Mouse (Mus musculus): ENCODE results near the gene Pttg1ip. TPM values are rescaled to one million over a fixed set of nuclear protein-coding genes. Genes with fewer than 3 reads are reported as not detected.

The Pttg1ip gene
- polyA plus RNA-seq, 1 experiment from 2014 or later: 104 TPM

- no peak for ATAC-seq (ENCODE audit: insufficient number of reproducible peaks, low FRiP score)
- Histone ChIP-seq H3K36me3 (peaks cover 66% of the 10 kb centered on the region), H3K9me3 (replicated peaks) (no peaks in the 10 kb centered on the region), H3K4me1 (replicated peaks) (peaks cover 33% of the 10 kb centered on the region), H3K4me2 (no peak overlapping the region), H3K27me3 (replicated peaks) (no peaks in the 10 kb centered on the region), H3K9ac (no peak overlapping the region), H3K27ac (ENCODE audit: poor library complexity, severe bottlenecking) (no peak overlapping the region), H3K4me3 (no peak overlapping the region)
- WGBS: 68% methylated on average over 7 of the region's 7 CpGs
Measured at GRCm38 (mm10) chr10:77643160-77643559, 61.6 kb downstream of the Pttg1ip start.

DNA sequence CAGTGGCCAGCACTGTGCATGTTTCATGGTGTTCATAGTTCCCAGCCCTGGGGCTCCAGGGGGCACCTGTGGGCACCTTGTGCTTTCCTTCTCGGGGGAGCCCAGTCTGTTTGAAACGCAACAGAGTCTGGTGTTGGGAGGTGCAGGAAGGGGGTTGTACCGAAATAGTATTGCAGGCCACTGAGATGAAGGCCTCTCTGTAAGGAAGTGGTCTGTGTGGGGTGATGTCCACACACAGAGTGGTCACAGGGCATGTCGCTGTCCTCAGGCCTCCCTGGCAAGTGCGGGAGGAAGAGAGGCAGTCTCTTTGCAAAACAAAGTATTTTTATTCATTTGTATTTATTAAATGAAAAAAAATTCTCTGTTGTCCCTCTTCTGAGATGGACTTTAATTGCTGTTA lies 64.1 kb downstream of the Pttg1ip start:
- no peak overlapping the region for H3K9ac ChIP-seq
- H3K27me3 ChIP-seq (replicated peaks): no peaks in the 10 kb centered on the region
- H3K4me3 ChIP-seq: no peak overlapping the region
- 83% methylated on average over 5 of the region's 5 CpGs for WGBS
- no peaks in the 10 kb centered on the region for H3K9me3 ChIP-seq (replicated peaks)
- H3K36me3 ChIP-seq: peaks cover 59% of the 10 kb centered on the region
- no peak for ATAC-seq (ENCODE audit: insufficient number of reproducible peaks, low FRiP score)
- H3K4me2 ChIP-seq: no peak overlapping the region
- H3K27ac ChIP-seq (ENCODE audit: poor library complexity, severe bottlenecking): no peak overlapping the region
- H3K4me1 ChIP-seq (replicated peaks): peaks cover 23% of the 10 kb centered on the region

GRCm38 (mm10) chr10:77647461-77647860 lies 65.9 kb downstream of the Pttg1ip start:
- Histone ChIP-seq H3K4me3 (no peak overlapping the region), H3K36me3 (peaks cover 41% of the 10 kb centered on the region), H3K4me1 (replicated peaks) (peaks cover 23% of the 10 kb centered on the region), H3K9ac (no peak overlapping the region), H3K27ac (ENCODE audit: poor library complexity, severe bottlenecking) (no peak overlapping the region), H3K4me2 (no peak overlapping the region), H3K9me3 (replicated peaks) (no peaks in the 10 kb centered on the region), H3K27me3 (replicated peaks) (no peaks in the 10 kb centered on the region)
- WGBS: 50% methylated on average over 1 of the region's 1 CpGs
- no peak for ATAC-seq (ENCODE audit: insufficient number of reproducible peaks, low FRiP score)

DNA sequence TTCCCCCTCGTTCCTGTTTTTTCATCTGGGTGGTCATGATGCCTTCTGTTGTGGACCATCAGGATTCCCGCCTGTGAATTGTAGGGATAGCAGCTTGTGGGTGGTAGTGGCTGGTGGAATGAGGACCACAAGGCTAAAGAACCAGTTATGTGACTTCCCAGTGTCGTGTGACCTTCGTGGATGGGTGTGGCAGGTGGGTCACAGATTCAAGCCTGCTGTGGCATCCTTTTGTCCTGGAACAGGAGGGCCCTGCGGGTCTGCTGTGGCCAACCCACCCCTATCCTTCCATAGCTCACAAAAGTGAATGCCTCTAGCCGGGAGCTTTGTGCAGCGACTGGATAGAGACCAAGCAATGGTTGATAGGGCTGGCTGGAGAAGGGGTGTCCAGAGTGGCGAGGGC lies 66.4 kb downstream of the Pttg1ip start:
- Histone ChIP-seq H3K4me3 (no peak overlapping the region), H3K9me3 (replicated peaks) (no peaks in the 10 kb centered on the region), H3K36me3 (peaks cover 39% of the 10 kb centered on the region), H3K27me3 (replicated peaks) (no peaks in the 10 kb centered on the region), H3K4me1 (replicated peaks) (peaks cover 21% of the 10 kb centered on the region), H3K4me2 (no peak overlapping the region), H3K27ac (ENCODE audit: poor library complexity, severe bottlenecking) (no peak overlapping the region), H3K9ac (no peak overlapping the region)
- 78% methylated on average over 8 of the region's 8 CpGs for WGBS
- no peak for ATAC-seq (ENCODE audit: insufficient number of reproducible peaks, low FRiP score)

MicroRNAs within 50 kb of the gene (microRNA counts, 519-probe panel; counts per million panel counts)
- not detected for microRNA mmu-miR-1930

Small RNA genes within 50 kb of the gene (microRNA-seq; reads per million reads assigned to microRNA genes)
- 12.7 reads per million, percentile 28 among the genes with 10 or more reads in this experiment for gene Mir1930

Other genes with a start within 250 kb of the Pttg1ip start
- gene Adarb1, start 163.4 kb upstream of the Pttg1ip start, polyA plus RNA-seq (2016; fragmentation: Nextera tagmentation; extraction: Ambion mirVana): 13.3 and 14.2 TPM in 2 replicates
- 31.0 and 32.1 TPM in 2 replicates for gene Fam207a, start 65.9 kb upstream of the Pttg1ip start, polyA plus RNA-seq (2016; fragmentation: Nextera tagmentation; extraction: Ambion mirVana)
- gene Itgb2, start 51.5 kb upstream of the Pttg1ip start, polyA plus RNA-seq (2016; fragmentation: Nextera tagmentation; extraction: Ambion mirVana): 1.5 and 2.5 TPM in 2 replicates
- gene Sumo3, start 24.4 kb downstream of the Pttg1ip start, polyA plus RNA-seq (2016; fragmentation: Nextera tagmentation; extraction: Ambion mirVana): 177 and 184 TPM in 2 replicates
- gene Gm49325, start 24.5 kb downstream of the Pttg1ip start, polyA plus RNA-seq (2016; fragmentation: Nextera tagmentation; extraction: Ambion mirVana): 14.5 TPM in 1 of 2 replicates, not detected in the other
- gene Ube2g2, start 40.6 kb downstream of the Pttg1ip start, polyA plus RNA-seq (2016; fragmentation: Nextera tagmentation; extraction: Ambion mirVana): 69.5 and 72.8 TPM in 2 replicates
- gene Tspear, start 104.8 kb downstream of the Pttg1ip start, polyA plus RNA-seq (2016; fragmentation: Nextera tagmentation; extraction: Ambion mirVana): not detected in 2 replicates
- not detected in 2 replicates for gene Gm19402, start 109.0 kb downstream of the Pttg1ip start, polyA plus RNA-seq (2016; fragmentation: Nextera tagmentation; extraction: Ambion mirVana)
- gene Gm9508, start 115.5 kb downstream of the Pttg1ip start, polyA plus RNA-seq (2016; fragmentation: Nextera tagmentation; extraction: Ambion mirVana): not detected in 2 replicates
- gene Gm10272, start 124.9 kb downstream of the Pttg1ip start, polyA plus RNA-seq (2016; fragmentation: Nextera tagmentation; extraction: Ambion mirVana): not detected in 2 replicates
- gene Gm10024, start 129.7 kb downstream of the Pttg1ip start, polyA plus RNA-seq (2016; fragmentation: Nextera tagmentation; extraction: Ambion mirVana): not detected in 2 replicates
- not detected in 2 replicates for gene Gm10142, start 134.1 kb downstream of the Pttg1ip start, polyA plus RNA-seq (2016; fragmentation: Nextera tagmentation; extraction: Ambion mirVana)
- not detected in 2 replicates for gene Krtap12-1, start 138.9 kb downstream of the Pttg1ip start, polyA plus RNA-seq (2016; fragmentation: Nextera tagmentation; extraction: Ambion mirVana)
- not detected in 2 replicates for gene Gm10100, start 144.8 kb downstream of the Pttg1ip start, polyA plus RNA-seq (2016; fragmentation: Nextera tagmentation; extraction: Ambion mirVana)
- gene Gm18596, start 160.9 kb downstream of the Pttg1ip start, polyA plus RNA-seq (2016; fragmentation: Nextera tagmentation; extraction: Ambion mirVana): not detected in 2 replicates
- gene Gm9736, start 169.6 kb downstream of the Pttg1ip start, polyA plus RNA-seq (2016; fragmentation: Nextera tagmentation; extraction: Ambion mirVana): not detected in 2 replicates
- not detected in 2 replicates for gene Gm3233, start 178.0 kb downstream of the Pttg1ip start, polyA plus RNA-seq (2016; fragmentation: Nextera tagmentation; extraction: Ambion mirVana)
- not detected in 2 replicates for gene Gm3238, start 189.6 kb downstream of the Pttg1ip start, polyA plus RNA-seq (2016; fragmentation: Nextera tagmentation; extraction: Ambion mirVana)
- not detected in 2 replicates for gene Gm7138, start 195.2 kb downstream of the Pttg1ip start, polyA plus RNA-seq (2016; fragmentation: Nextera tagmentation; extraction: Ambion mirVana)
- not detected in 2 replicates for gene Gm3250, start 200.8 kb downstream of the Pttg1ip start, polyA plus RNA-seq (2016; fragmentation: Nextera tagmentation; extraction: Ambion mirVana)
- not detected in 2 replicates for gene Gm7137, start 206.5 kb downstream of the Pttg1ip start, polyA plus RNA-seq (2016; fragmentation: Nextera tagmentation; extraction: Ambion mirVana)
- gene Gm9639, start 213.4 kb downstream of the Pttg1ip start, polyA plus RNA-seq (2016; fragmentation: Nextera tagmentation; extraction: Ambion mirVana): not detected in 2 replicates
- not detected in 2 replicates for gene Gm19668, start 217.4 kb downstream of the Pttg1ip start, polyA plus RNA-seq (2016; fragmentation: Nextera tagmentation; extraction: Ambion mirVana)
- not detected in 2 replicates for gene Gm9507, start 230.1 kb downstream of the Pttg1ip start, polyA plus RNA-seq (2016; fragmentation: Nextera tagmentation; extraction: Ambion mirVana)
- not detected in 2 replicates for gene Gm2696, start 233.0 kb downstream of the Pttg1ip start, polyA plus RNA-seq (2016; fragmentation: Nextera tagmentation; extraction: Ambion mirVana)
- not detected in 2 replicates for gene Krtap10-4, start 245.4 kb downstream of the Pttg1ip start, polyA plus RNA-seq (2016; fragmentation: Nextera tagmentation; extraction: Ambion mirVana)